Mouse (Mus musculus) gastrocnemius, postnatal 36 days (tissue): ENCODE data around the gene 4933405L10Rik. TPM values are rescaled to one million over a fixed set of nuclear protein-coding genes. Genes with fewer than 3 reads are reported as not detected.

ENCODE experiments used
- DNase-seq, 2 experiments: peaks; one replicate each; pipeline ENCODE4 v3.0.0; 2022
- intact Hi-C: fragments of 180-260 bp; cut with DNase I; formaldehyde crosslinking; loops from one replicate; pipeline ENCODE4 v1.15.1; 2025
- long read RNA-seq, 2 experiments: library from polyadenylated mRNA; stranded (forward); transcript quantifications; one replicate each; pipeline ENCODE4 v2.0.0; 2021
- total RNA-seq, 2 experiments: library from RNA; stranded (reverse); gene quantifications; 2 replicates each; pipeline ENCODE4 v1.2.3; 2021

Gene 4933405L10Rik
- total RNA-seq: not detected
- long read RNA-seq, experiment 1: 0 reads
- long read RNA-seq, experiment 2: 0 reads

DNA sequence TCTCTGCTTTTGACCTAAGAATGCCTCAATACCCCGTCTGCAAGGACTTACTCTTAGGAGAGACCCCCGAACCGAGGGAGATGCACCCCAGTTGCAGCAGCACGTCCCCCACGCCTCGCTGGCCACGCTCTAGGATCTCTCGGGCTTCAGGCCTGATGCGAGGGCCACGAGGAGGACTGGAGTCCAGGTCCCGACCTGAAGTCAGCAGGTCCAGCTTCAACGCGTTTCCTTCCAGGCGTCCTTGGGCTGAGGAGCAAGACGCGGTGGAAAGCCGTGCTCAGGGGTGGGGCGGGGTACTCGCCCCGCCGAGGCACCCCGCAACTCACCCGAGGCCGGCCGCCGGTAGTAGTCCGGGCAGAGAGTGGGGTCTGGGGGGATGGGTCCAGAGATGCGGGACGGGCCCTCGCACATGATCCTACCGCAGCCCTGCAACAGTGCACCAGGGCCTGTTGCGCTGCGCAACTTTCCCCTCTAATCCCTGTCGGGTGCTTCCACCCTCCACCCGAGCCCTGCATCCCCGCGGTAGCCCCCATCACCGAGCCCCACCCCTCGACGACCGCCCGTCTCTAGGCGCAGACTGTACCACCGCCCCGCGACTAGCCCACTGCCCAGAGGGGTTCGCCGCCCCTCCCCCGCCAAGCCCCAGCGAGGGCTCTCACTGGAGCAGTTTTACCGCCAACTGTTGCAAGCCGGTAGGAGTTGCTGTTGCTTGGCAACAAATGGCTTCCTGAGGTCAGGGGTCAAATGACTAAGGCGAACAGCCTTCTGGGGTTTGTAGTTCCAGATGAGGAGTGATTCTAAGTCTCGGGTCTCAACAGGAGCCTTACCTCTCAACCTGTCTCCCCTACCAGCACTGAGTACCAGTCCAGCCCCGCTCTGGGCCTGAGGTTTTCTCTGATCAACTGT, at the start of gene 4933405L10Rik, which contains the start of gene Enkd1:
Gene 4933405L10Rik (plus strand): TSS at position 158 of the 906 bp plus-strand sequence.
Gene Enkd1 (minus strand): TSS at position 713 of the 906 bp plus-strand sequence.
- DNase-seq: peak; percentile 60 to 72
- intact Hi-C loops: no loop called here

DNA sequence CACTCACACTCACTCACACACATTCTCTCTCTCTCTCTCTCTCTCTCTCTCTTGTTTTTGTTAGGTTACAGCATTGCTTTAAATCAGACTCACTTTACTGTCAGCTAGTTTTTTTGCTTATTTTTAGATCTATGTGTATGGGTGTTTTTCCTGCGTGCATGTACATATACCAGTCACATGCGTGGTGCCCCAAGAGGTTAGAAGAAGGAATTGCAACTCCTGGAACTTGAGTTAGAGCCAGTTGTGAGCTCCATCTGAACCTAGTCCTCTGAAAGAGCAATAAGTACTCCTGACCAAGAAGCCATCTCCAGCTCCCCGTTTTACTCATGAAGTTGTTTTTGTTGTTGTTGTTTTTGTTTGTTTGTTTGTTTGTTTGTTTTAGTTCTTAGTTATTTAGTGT, 46.3 kb upstream of the 4933405L10Rik start:
- no peak for DNase-seq
- intact Hi-C loops: no loop called here

DNA sequence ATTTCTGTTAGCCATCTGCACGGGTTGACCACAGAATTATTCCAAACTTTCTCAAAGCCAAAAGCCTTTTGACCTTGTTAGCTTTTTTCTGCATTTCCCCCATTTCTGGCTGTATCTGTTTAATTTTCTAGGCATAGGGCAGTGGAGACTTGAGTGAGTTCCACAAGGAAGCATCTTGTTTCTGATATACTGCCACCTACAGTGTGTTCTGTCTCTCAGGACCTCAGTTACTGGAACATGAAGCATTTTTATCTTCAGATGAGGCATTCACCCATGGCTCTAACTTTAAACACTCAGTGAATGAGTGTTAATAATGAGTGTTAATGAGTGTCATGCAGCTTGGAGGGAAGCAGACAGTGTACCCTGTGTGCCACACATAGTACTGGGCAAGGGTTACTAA, 29.6 kb upstream of the 4933405L10Rik start:
- intact Hi-C loops: no loop called here
- no peak for DNase-seq

DNA sequence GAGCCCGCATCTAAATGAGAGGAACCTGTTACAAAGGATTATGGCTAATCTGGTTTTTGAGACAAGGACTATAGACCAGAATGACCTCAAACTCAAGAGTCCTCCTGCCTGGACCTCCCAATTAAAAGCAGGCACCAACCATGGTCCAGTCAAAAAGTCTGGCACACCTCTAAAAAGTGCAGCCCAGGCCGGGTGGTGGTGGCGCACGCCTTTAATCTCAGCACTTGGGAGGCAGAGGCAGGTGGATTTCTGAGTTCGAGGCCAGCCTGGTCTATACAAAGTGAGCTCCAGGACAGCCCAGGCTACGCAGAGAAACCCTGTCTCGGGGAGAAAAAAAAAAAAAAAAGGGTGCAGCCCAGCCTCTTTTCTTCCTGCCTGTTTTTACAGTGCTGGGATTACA, 22.1 kb upstream of the 4933405L10Rik start:
- DNase-seq: no peak
- intact Hi-C loops: loop anchor here (1.0 to 5.0 kb wide), 3 partner anchors 63 to 118 kb away; partner anchors contain the start of gene Atp6v0d1

DNA sequence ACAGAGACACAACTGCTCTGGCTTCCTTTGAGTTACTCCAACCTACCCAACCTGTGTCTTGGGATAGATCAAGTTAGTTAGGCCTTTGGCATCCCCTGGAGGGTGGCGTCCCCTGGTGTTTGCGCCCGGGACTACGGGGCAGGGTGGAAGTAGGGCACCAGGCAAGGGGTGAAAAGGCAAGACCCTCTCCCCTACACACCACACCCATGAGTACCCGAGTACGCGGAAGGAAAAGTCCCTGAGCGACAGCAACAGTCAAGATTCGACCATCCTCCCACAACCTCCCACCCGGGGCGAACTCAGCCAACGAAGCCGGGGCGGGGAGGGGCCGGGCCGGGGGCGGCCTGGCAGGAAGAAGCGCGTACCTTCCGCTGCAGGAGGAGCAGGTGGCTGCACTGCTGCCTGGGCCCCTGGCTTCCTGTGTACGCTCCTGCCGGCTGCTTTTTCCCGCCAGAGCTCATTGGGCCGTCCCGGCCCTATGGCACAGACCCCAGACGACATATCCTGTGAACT, 21.6 kb upstream of the 4933405L10Rik start, which contains the start of gene Carmil2:
Gene Carmil2 (plus strand): TSS at position 479 of the 513 bp plus-strand sequence.
- DNase-seq: peak; percentile 58 to 62
- intact Hi-C loops: loop anchor here (1.0 to 5.0 kb wide), 3 partner anchors 64 to 119 kb away; partner anchors contain the start of gene Atp6v0d1

DNA sequence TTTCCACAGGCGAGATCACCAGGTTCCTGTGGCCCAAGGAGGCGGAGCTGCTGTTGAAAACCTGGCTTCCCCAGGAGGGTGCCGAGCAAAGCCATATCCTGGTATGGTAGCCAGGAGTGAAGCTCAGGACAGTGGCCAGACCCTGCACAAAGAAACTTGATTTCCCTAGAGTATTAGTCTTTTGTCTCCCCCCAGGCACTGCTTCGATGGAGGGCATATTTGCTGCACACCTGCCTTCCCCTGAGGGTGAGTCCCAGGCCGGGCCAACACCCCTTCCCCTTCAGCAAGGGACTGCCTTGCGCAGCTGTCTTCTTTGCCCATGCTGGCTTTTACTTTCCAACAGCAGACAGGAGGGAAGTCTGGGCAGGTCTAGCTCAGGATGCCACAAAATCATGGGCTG, 20.9 kb upstream of the 4933405L10Rik start:
- intact Hi-C loops: loop anchor here (5.0 kb wide), 1 partner anchor 119 kb away; the partner anchor contains the start of gene Atp6v0d1

DNA sequence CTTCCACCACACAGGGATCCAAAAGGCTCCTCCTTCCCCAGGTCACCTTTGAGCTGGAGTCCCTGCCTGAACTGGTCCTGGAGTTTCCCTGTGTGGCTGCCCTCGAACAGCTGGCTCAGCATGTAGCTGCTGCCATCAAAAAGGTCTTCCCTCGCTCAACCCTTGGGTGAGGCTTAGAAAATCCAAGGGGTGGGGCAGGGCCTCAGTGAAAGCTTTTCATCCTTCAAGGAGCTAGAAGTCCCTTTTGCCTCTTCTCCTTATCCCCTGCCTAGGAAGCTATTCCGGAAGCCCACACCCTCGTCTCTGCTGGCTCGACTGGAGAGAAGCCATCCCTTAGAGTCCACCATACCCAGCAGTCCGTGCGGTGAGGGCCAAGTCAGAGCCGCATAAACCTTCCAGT, 19.9 kb upstream of the 4933405L10Rik start:
- intact Hi-C loops: loop anchor here (5.0 kb wide), 1 partner anchor 120 kb away; the partner anchor contains the start of gene Atp6v0d1
- no peak for DNase-seq

More for the DNA sequence above, 20.9 kb upstream of the 4933405L10Rik start:
- DNase-seq: no peak

DNA sequence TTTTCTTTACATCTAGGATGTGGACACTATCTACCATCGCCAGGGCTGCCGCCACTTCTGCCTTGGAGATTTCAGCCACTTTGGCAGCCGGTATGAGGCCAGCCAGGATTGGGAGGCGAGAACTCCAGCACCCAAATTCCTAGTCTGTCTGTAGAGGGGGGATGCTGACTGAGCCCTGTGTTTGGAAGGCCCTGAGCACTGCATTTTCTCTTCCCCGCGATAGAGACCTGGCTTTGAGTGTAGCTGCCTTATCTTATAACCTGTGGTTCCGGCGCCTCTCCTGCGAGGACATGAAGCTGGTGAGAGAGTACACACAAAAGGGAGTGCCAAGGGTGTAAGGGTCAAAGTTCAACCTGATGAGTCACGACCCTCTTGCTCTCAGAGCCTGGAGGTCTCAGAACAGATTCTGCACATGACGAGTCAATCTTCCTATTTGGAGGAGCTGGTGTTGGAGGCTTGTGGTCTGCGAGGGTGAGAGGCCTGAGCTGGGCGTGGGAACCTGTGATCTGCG, 19.2 kb upstream of the 4933405L10Rik start:
- DNase-seq: no peak
- intact Hi-C loops: loop anchor here (5.0 kb wide), 1 partner anchor 121 kb away; the partner anchor contains the start of gene Atp6v0d1

DNA sequence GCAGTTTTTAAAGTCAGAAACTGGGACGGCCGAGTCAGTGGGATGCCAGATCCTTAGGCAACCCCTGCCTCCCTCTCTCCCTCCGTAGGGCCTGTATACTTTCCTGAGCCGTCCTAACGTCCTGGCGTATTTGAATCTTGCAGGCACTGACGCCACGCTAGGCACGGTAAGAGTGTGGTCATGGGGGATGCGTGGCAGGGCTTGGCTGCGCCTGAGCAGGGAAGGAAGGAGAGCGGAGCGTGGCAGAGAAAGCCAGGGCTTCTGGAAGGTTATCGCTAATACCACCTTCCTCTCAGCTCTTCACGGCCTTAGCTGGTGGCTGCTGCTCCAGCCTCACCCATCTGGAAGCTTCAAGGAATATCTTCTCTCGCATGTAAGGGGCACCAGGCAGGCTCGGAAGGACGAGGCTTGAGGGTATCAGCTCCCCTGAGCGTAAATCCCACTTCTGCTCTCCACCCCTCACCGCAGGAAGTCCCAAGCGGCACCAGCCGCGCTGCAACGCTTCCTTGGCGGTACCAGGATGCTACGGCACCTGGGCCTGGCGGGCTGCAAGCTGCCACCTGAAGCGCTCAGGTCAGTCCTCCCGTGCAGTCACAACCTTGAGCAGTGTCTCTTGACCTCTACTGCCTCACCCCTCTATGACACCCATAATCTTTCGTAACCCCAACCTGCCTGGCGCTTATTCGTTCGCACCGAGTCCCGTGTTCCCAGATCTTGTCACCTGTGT, 18.0 kb upstream of the 4933405L10Rik start:
- intact Hi-C loops: loop anchor here (5.0 kb wide), 1 partner anchor 122 kb away; the partner anchor contains the start of gene Atp6v0d1

DNA sequence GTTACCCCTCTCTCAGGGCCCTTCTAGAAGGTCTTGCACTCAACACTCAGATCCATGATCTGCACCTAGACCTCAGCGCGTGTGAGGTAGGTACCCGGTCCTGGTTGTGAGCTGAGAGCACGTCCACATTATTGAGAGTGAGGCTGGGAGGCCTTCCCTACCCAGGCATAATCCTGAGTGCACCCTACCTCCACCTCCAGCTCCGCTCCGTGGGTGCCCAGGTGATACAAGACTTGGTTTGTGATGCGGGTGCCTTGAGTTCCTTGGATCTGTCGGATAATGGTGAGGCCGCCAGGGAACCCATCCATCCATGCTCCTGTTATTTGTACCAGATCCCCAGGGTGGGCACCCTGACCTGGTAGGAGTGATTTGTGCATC, 17.5 kb upstream of the 4933405L10Rik start:
- DNase-seq: no peak
- intact Hi-C loops: loop anchor here (5.0 kb wide), 1 partner anchor 123 kb away; the partner anchor contains the start of gene Atp6v0d1

More for the DNA sequence above, 18.0 kb upstream of the 4933405L10Rik start:
- DNase-seq: no peak

DNA sequence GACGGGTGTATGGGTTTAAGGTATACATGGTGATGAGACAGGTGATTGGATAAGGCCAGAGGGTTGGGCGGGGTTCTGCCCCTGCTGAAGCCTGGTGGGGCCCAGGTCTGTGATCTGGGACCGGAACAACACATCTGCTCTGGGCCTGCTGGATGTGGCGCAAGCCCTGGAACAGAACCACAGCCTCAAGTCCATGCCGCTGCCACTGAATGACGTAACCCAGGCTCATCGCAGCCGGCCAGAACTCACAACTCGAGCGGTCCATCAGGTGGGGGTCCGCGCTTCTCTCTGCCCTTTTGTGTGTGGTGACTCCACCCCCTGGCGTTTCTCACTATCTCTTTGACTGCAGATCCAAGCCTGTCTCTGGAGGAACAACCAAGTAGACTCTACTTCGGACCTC, 16.5 kb upstream of the 4933405L10Rik start:
- intact Hi-C loops: no loop called here
- DNase-seq: no peak

DNA sequence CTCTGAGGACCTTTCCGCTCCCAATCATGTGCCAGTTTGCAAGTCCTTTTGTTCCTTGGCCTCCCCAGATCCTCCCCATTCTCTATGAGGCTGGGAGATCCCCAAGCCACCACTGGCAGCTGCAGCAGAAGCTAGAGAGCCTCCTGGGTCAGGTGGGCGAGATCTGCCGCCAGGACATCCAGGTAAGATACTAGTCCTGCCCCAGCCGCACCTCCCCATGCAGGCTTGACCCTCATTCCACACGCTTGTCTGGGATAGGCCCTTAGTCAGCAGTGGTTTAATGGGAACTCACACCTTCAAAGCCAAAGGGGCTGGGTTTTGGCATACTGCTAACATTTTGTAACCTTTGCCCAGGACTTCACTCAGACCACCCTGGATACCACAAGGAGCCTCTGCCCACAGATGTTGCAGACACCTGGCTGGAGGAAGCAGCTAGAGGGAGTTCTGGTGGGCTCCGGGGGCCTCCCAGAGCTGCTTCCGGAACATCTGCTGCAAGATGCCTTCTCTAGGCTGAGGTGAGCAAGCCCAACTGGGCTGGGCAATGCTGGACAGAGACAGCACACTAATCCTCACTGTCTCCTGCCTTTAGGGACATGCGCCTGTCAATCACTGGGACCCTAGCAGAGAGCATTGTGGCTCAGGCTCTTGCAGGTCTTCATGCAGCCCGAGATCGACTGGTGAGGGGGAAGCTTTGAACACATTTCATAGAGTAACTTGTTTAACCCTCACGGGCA, 14.8 kb upstream of the 4933405L10Rik start:
- no peak for DNase-seq
- intact Hi-C loops: no loop called here

DNA sequence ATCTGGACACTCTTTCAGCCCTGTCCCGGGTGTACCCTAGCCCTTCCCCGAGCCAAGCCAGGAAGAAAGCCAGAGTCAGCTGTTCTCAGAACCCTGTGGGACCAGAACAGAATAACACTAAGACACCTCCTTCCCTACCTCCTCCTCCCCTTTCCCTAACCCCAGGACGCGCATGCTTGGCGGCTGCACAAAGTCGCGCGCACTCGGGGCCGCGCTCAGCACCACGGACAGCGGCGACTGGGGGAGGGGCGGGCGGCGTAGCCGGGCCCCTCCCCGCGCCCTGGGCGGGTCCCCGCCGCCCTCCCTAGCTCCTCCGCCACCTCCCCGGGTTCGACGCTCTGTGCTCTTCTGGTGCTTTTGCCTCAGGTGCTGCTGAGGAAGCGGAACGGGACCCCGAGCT, 13.8 kb upstream of the 4933405L10Rik start:
- intact Hi-C loops: no loop called here
- DNase-seq: peak; percentile 49 to 52

DNA sequence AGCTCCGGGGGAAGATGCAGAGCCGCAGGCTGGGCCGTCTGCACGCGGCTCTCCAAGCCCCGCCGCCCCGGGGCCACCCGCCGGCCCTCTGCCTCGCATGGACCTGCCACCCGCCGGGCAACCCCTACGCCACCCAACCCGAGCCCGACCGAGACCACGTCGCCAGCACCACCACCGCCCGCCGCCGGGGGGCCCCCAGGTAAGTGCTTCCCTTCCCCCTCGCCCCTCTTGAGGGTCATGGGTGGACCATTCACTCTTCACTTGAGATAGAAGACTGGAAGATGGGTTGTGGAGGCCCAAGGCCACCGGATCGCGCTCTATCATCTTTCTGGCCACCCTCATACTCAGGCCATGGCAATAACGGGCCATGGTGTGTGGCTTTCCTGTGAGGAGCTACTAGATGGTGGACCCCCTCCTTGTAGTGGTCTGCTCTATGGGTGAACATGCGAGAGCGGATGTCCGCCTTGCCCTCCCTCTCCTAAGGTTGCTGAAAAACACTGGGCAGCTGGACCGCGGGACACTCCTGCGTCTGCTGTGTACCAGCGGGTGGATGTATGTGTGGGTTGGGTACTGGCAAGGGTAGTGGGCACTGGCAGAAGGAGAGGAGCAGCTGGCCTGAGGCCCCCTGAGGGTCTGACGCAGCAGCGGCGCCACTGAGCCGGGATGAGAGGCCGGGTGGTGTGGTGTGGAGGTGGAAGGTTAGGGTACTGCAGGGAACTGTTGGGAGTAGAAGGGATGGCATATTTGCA, 13.2 kb upstream of the 4933405L10Rik start:
- no peak for DNase-seq
- intact Hi-C loops: no loop called here

DNA sequence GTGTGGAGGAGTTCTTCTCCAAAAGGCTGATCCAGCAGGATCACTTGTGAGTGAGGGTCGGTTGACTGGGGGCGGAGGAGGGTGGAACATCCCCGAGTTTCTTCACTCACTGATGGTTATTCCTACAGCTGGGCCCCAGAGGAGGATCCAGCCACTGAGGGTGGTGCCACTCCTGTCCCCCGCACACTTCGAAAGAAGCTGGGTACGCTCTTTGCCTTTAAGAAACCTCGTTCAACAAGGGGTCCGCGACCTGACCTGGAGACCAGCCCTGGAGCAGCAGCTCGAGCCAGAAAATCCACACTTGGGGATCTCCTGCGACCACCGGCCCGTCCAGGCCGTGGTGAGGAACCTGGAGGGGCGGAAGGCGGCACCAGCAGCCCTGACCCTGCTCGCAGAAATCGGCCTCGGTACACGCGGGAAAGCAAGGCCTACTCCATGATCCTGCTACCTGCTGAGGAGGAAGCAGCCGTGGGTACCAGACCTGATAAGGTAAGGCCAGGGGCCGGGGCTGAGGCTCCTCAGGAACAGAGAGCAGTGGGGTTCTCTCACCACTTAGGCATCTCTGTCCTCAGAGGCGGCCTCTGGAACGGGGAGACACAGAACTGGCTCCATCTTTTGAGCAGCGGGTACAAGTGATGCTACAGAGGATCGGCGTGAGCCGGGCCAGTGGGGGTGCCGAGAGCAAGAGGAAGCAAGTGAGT, 12.2 kb upstream of the 4933405L10Rik start:
- intact Hi-C loops: no loop called here
- DNase-seq: no peak

DNA sequence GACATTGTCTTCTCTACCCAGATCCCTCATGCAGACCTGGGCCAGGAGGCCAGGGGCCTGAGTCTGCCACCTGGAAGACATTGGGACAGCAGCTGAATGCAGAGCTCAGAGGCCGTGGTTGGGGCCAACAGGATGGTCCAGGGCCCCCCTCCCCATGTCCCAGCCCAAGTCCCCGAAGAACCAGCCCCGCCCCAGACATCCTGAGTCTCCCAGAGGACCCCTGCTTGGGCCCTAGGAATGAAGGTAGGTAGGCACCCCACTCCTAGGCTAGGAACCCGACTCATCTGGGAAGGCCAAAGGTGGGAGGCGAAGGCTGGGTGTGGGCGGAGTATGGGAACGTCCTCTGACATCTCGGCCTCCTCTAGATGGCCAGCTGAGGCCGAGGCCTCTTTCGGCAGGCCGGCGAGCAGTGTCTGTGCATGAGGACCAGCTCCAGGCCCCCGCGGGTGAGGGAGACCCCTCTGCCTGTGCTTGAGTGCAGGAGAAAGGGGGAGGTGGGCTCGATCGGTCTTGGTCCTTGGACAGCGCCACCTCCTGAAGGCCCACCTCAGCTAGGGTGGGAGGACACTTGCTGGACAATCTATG, 10.2 kb upstream of the 4933405L10Rik start:
- intact Hi-C loops: no loop called here
- DNase-seq: no peak

DNA sequence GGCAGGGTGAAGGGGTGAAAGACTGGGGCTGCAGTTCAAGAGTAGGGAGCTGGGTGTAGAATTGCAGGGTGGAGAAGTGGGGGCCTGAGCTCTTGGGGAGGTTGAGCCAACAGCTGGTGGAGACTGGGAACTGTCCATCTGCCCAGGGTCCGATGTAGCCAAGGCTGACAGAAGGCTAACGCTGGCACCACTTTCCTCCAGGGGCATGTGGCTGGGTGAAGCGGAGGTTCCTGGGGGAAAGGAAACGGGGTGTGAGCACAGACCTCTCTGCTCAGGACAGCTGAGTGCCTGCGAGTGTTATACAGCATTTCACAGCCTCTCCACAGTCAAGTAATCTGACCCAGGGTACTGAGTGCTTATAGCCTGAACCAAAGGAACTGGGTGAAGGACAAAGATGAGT, 8.7 kb upstream of the 4933405L10Rik start:
- DNase-seq: no peak
- intact Hi-C loops: no loop called here
